In genomic region chr4:4199309-4199708, GRCm38 (mm10) we compare ENCODE assay signal across 35 mouse cellular contexts.
"Had no signal": no experiment of that assay in that cellular context is flagged by ENCODE, and none has a peak within 500 bp of the region (broad histone marks: within the 10 kb centered on the region; RNA-seq: fewer than 3 reads in every experiment).

No protein-coding gene starts in this region.

- H3K27ac ChIP-seq: heart, embryonic 13.5 days; heart, embryonic 15.5 days; hindbrain, embryonic 10.5 days; hindbrain, embryonic 12.5 days; hindbrain, embryonic 13.5 days; hindbrain, embryonic 14.5 days; hindbrain, embryonic 15.5 days; hindbrain, postnatal 0 days; intestine, embryonic 15.5 days; kidney, embryonic 15.5 days; kidney, postnatal 0 days; layer of hippocampus, adult 2 months; left cerebral cortex, adult 2 months had no signal

- H3K4me3 ChIP-seq: heart, embryonic 12.5 days; heart, embryonic 13.5 days; heart, embryonic 15.5 days; hindbrain, embryonic 10.5 days; hindbrain, embryonic 12.5 days; hindbrain, embryonic 13.5 days; hindbrain, embryonic 15.5 days; intestine, embryonic 15.5 days; kidney, embryonic 15.5 days; layer of hippocampus, adult 2 months; left cerebral cortex, adult 2 months had no signal

- H3K4me2 ChIP-seq: heart, embryonic 11.5 days; heart, embryonic 12.5 days; heart, embryonic 13.5 days; heart, embryonic 15.5 days; hindbrain, embryonic 12.5 days; hindbrain, embryonic 13.5 days; hindbrain, embryonic 14.5 days; hindbrain, embryonic 15.5 days; intestine, embryonic 15.5 days; kidney, embryonic 15.5 days had no signal

- ATAC-seq: hindbrain, embryonic 16.5 days; hindbrain, postnatal 0 days; inflammation-experienced regulatory T-cells, adult 6 months; intestine, embryonic 15.5 days; intestine, embryonic 16.5 days; intestine, postnatal 0 days had no signal

- H3K27me3 ChIP-seq: heart, embryonic 12.5 days; heart, embryonic 13.5 days; heart, embryonic 15.5 days; hindbrain, embryonic 12.5 days; hindbrain, embryonic 13.5 days; hindbrain, embryonic 15.5 days; intestine, embryonic 15.5 days; kidney, embryonic 15.5 days had no signal

- H3K36me3 ChIP-seq: heart, embryonic 12.5 days; heart, embryonic 13.5 days; heart, embryonic 15.5 days; hindbrain, embryonic 10.5 days; hindbrain, embryonic 12.5 days; hindbrain, embryonic 13.5 days; hindbrain, embryonic 15.5 days; intestine, embryonic 15.5 days; kidney, embryonic 15.5 days had no signal

- H3K4me1 ChIP-seq: heart, embryonic 12.5 days; heart, embryonic 13.5 days; heart, embryonic 15.5 days; hindbrain, embryonic 12.5 days; hindbrain, embryonic 13.5 days; hindbrain, embryonic 15.5 days; intestine, embryonic 15.5 days; kidney, embryonic 15.5 days had no signal

- H3K9ac ChIP-seq: heart, embryonic 12.5 days; heart, embryonic 13.5 days; heart, embryonic 15.5 days; hindbrain, embryonic 12.5 days; hindbrain, embryonic 13.5 days; hindbrain, embryonic 14.5 days; hindbrain, embryonic 15.5 days; intestine, embryonic 15.5 days; kidney, embryonic 15.5 days had no signal

- DNase-seq: heart, postnatal 10 days; heart, postnatal 14 days; heart, postnatal 36 days; heart, postnatal 4 days; kidney, adult 11 months; kidney, adult 18-20 months; kidney, adult 2 months; kidney, adult 8-10 months; kidney, adult 9 months; kidney, postnatal 10 days; kidney, postnatal 14 days; kidney, postnatal 25 days; kidney, postnatal 36 days; kidney, postnatal 4 days; layer of hippocampus, adult 9-11 months; layer of hippocampus, postnatal 36 days had no signal

- H3K9me3 ChIP-seq: heart, embryonic 12.5 days; heart, embryonic 13.5 days; heart, embryonic 15.5 days; hindbrain, embryonic 10.5 days; hindbrain, embryonic 12.5 days; hindbrain, embryonic 13.5 days; hindbrain, embryonic 15.5 days; intestine, embryonic 15.5 days; kidney, embryonic 15.5 days had no signal
